Mouse (Mus musculus) heart, adult 2 months (tissue): ENCODE data around the gene Lrrc30. TPM values are rescaled to one million over a fixed set of nuclear protein-coding genes. Genes with fewer than 3 reads are reported as not detected.
A peak's percentile ranks its signal among the peaks of the same experiment; 100 is the strongest.

Source experiments
- DNase-seq, 2 experiments: peaks; one replicate each; pipeline ENCODE4 v3.0.0; 2021
- H3K27ac ChIP-seq: fragments of 200-600 bp; 2 replicates; pipeline ENCODE4 v1.8.1; 2022
- H3K27me3 ChIP-seq: fragments of 200-500 bp; 2 replicates; pipeline ENCODE4 v1.6.1; 2012; ENCODE audit warnings: mild to moderate bottlenecking, low read length, inconsistent platforms, mixed read lengths; ENCODE audit not compliant: control insufficient read depth, insufficient read depth
- H3K36me3 ChIP-seq: fragments of 200-500 bp; 2 replicates; pipeline ENCODE4 v1.6.1; 2012; ENCODE audit warnings: low read length, inconsistent platforms; ENCODE audit not compliant: control insufficient read depth, insufficient read depth
- H3K4me1 ChIP-seq: fragments of 200-500 bp; 2 replicates; pipeline ENCODE4 v1.6.1; 2011; ENCODE audit warnings: low read length; ENCODE audit not compliant: control insufficient read depth, insufficient read depth
- H3K4me3 ChIP-seq: fragments of 200-600 bp; 2 replicates; pipeline ENCODE4 v1.8.1; 2022
- H3K79me2 ChIP-seq: fragments of 200-500 bp; replicated peaks from 2 replicates; pipeline ENCODE4 v1.6.1; 2012; ENCODE audit warnings: mild to moderate bottlenecking, inconsistent platforms, low read length, moderate library complexity, mixed read lengths; ENCODE audit not compliant: control insufficient read depth, insufficient read depth
- H3K9ac ChIP-seq: fragments of 200-500 bp; 2 replicates; pipeline ENCODE4 v1.6.1; 2012; ENCODE audit warnings: low read depth, mild to moderate bottlenecking, control low read depth, inconsistent platforms, low read length, mixed read lengths
- CTCF ChIP-seq: fragments of 200-600 bp; IDR thresholded peaks from 2 replicates; pipeline ENCODE4 v1.8.1; 2022; ENCODE audit warnings: antibody characterized with exemption, mild to moderate bottlenecking, moderate library complexity
- EP300 ChIP-seq: fragments of 200-500 bp; IDR thresholded peaks from 2 replicates; pipeline ENCODE4 v1.6.1; 2011; ENCODE audit warnings: low read depth, low read length, control low read depth; ENCODE audit not compliant: insufficient read depth
- POLR2A ChIP-seq: fragments of 200-500 bp; IDR thresholded peaks from 2 replicates; pipeline ENCODE4 v1.6.1; 2011; ENCODE audit warnings: mild to moderate bottlenecking, low read depth, low read length, control low read depth; ENCODE audit not compliant: insufficient read depth
- WGBS: fragments of 180-500 bp; shearing (Covaris S2); methylation state at CpG from one replicate; pipeline ENCODE4 v1.1.7; 2018; 5-methylcytosine and 5-hydroxymethylcytosine counted together
- intact Hi-C: fragments of 180-260 bp; cut with DNase I; formaldehyde crosslinking; loops from one replicate; pipeline ENCODE4 v1.15.1; 2025
- long read RNA-seq: library from polyadenylated mRNA; stranded (forward); transcript quantifications from one replicate; pipeline ENCODE4 v2.0.0, GENCODE M21; 2021
- polyA plus RNA-seq: library from polyadenylated mRNA; depleted of rRNA; stranded (reverse); fragments of >200 nt; gene quantifications from 2 replicates; pipeline ENCODE4 v1.2.3, GENCODE M21; 2012; rRNA removed
- total RNA-seq, 2 experiments: library from RNA; stranded (reverse); gene quantifications; 2 replicates each; pipeline ENCODE4 v1.2.3; 2021

Lrrc30 gene
- under 1 TPM; 0.37 to 0.41 TPM for total RNA-seq
- polyA plus RNA-seq, result 0.25 and 0.73 TPM in 2 replicates
- long read RNA-seq, result 0 reads

GRCm38 (mm10) chr17:67632676-67633339 lies at the start of gene Lrrc30:
Gene Lrrc30 (minus strand): TSS chr17:67632723.
- Histone ChIP-seq H3K27ac (no peak within 1 kb of the TSS), H3K36me3 (no peaks in the 10 kb centered on the region), H3K4me1 (peaks cover 3% of the 10 kb centered on the region; the same call in 1 of the 2 replicates), H3K4me3 (no peak within 1 kb of the TSS), H3K27me3 (no peaks in the 10 kb centered on the region), H3K9ac (no peak within 1 kb of the TSS), H3K79me2 (no peaks in the 10 kb centered on the region)
- no peak for DNase-seq
- intact Hi-C loops, result no loop called here
- TF ChIP-seq CTCF, result no peak
- no peak for TF ChIP-seq POLR2A
- TF ChIP-seq EP300, result no peak
- WGBS, result 73% methylated on average over 13 of the region's 13 CpGs

GRCm38 (mm10) chr17:67681084-67681483 lies 48.6 kb upstream of the Lrrc30 start:
- Histone ChIP-seq H3K27me3 (no peaks in the 10 kb centered on the region), H3K4me1 (no peaks in the 10 kb centered on the region), H3K36me3 (no peaks in the 10 kb centered on the region), H3K79me2 (no peaks in the 10 kb centered on the region), H3K9ac (no peak overlapping the region), H3K27ac (no peak overlapping the region), H3K4me3 (no peak overlapping the region)
- WGBS, result 59% methylated on average over 6 of the region's 6 CpGs
- no peak for DNase-seq
- no peak for TF ChIP-seq POLR2A
- TF ChIP-seq EP300, result no peak
- TF ChIP-seq CTCF, result no peak
- intact Hi-C loops, result no loop called here

- Histone ChIP-seq H3K27me3 (no peaks in the 10 kb centered on the region), H3K4me3 (no peak overlapping the region), H3K9ac (no peak overlapping the region), H3K27ac (no peak overlapping the region), H3K4me1 (no peaks in the 10 kb centered on the region), H3K36me3 (no peaks in the 10 kb centered on the region), H3K79me2 (no peaks in the 10 kb centered on the region)
- DNase-seq, result no peak
- intact Hi-C loops, result no loop called here
- no peak for TF ChIP-seq CTCF
- TF ChIP-seq POLR2A, result no peak
- TF ChIP-seq EP300, result no peak
- 77% methylated on average over 1 of the region's 1 CpGs for WGBS
Measured at GRCm38 (mm10) chr17:67678576-67678975, 46.1 kb upstream of the Lrrc30 start.

GRCm38 (mm10) chr17:67667981-67668380 lies 35.5 kb upstream of the Lrrc30 start:
- Histone ChIP-seq H3K4me3 (no peak overlapping the region), H3K27me3 (no peaks in the 10 kb centered on the region), H3K36me3 (no peaks in the 10 kb centered on the region), H3K4me1 (no peaks in the 10 kb centered on the region), H3K79me2 (no peaks in the 10 kb centered on the region), H3K9ac (no peak overlapping the region), H3K27ac (no peak overlapping the region)
- intact Hi-C loops, result loop anchor here (2.0 to 10.0 kb wide), 3 partner anchors 193 to 1089 kb away; partner anchors contain the start of gene Ptprm
- 11% methylated on average over 3 of the region's 3 CpGs for WGBS
- TF ChIP-seq CTCF (peak; percentile 92), EP300 (peak; percentile 91), POLR2A (no peak)
- peak; percentile 43 to 66 for DNase-seq

- no peak overlapping the region for H3K4me3 ChIP-seq
- intact Hi-C loops, result loop anchor here (10.0 kb wide), 1 partner anchor 192 kb away; no protein-coding TSS in a partner anchor
- WGBS, result 53% methylated on average over 5 of the region's 5 CpGs
- TF ChIP-seq POLR2A (no peak), CTCF (no peak), EP300 (no peak)
- H3K27me3 ChIP-seq, result no peaks in the 10 kb centered on the region
- no peaks in the 10 kb centered on the region for H3K36me3 ChIP-seq
- no peaks in the 10 kb centered on the region for H3K4me1 ChIP-seq
- no peaks in the 10 kb centered on the region for H3K79me2 ChIP-seq
- no peak overlapping the region for H3K27ac ChIP-seq
- no peak overlapping the region for H3K9ac ChIP-seq
- no peak for DNase-seq
Measured at GRCm38 (mm10) chr17:67666981-67667380, 34.5 kb upstream of the Lrrc30 start.

- no peaks in the 10 kb centered on the region for H3K79me2 ChIP-seq
- 74% methylated on average over 3 of the region's 3 CpGs for WGBS
- no peaks in the 10 kb centered on the region for H3K27me3 ChIP-seq
- H3K27ac ChIP-seq, result no peak overlapping the region
- H3K9ac ChIP-seq, result no peak overlapping the region
- no peaks in the 10 kb centered on the region for H3K4me1 ChIP-seq
- intact Hi-C loops, result loop anchor here (10.0 kb wide), 1 partner anchor 189 kb away; no protein-coding TSS in a partner anchor
- H3K4me3 ChIP-seq, result no peak overlapping the region
- no peaks in the 10 kb centered on the region for H3K36me3 ChIP-seq
- no peak for DNase-seq
- TF ChIP-seq EP300 (no peak), CTCF (no peak), POLR2A (no peak)
Measured at GRCm38 (mm10) chr17:67664299-67664698, 31.8 kb upstream of the Lrrc30 start.
